Mouse (Mus musculus) myocyte (in vitro differentiated cells): ENCODE measurements around the gene Ttc7.

ENCODE experiments used
- CEBPB ChIP-seq: IDR thresholded peaks from 2 replicates; pipeline ENCODE4 v1.6.1; 2011; ENCODE audit warnings: mild to moderate bottlenecking, moderate library complexity; ENCODE audit not compliant: poor library complexity, insufficient read depth, severe bottlenecking
- E2F4 ChIP-seq: IDR thresholded peaks from one replicate; pipeline ENCODE4 v1.6.1; 2011; ENCODE audit warnings: mild to moderate bottlenecking, control low read depth, moderate library complexity; ENCODE audit not compliant: insufficient read depth
- MAX ChIP-seq: IDR thresholded peaks from one replicate; pipeline ENCODE4 v1.6.1; 2011; ENCODE audit warnings: low read depth, mild to moderate bottlenecking, control low read depth
- MYOD1 ChIP-seq, 3 experiments: IDR thresholded peaks; one replicate each; pipeline ENCODE4 v1.6.1; 2011; ENCODE audit warnings: control low read depth in 2 of 3, low read depth in 2 of 3, mild to moderate bottlenecking in 2 of 3, moderate library complexity in 1 of 3; ENCODE audit not compliant: insufficient read length in 2 of 3, control insufficient read depth in 1 of 3
- POLR2A ChIP-seq: IDR thresholded peaks from one replicate; pipeline ENCODE4 v1.6.1; 2011; ENCODE audit warnings: low read depth, mild to moderate bottlenecking, control low read depth, moderate library complexity; ENCODE audit not compliant: insufficient read length
- REST ChIP-seq: IDR thresholded peaks from one replicate; pipeline ENCODE4 v1.6.1; 2011; ENCODE audit warnings: mild to moderate bottlenecking, control low read depth, moderate library complexity; ENCODE audit not compliant: insufficient read depth, insufficient read length
- SRF ChIP-seq: IDR thresholded peaks from one replicate; pipeline ENCODE4 v1.6.1; 2011; ENCODE audit warnings: low read depth; ENCODE audit not compliant: control insufficient read depth, insufficient read length
- TCF12 ChIP-seq: IDR thresholded peaks from one replicate; pipeline ENCODE4 v1.6.1; 2011; ENCODE audit warnings: mild to moderate bottlenecking, control low read depth; ENCODE audit not compliant: poor library complexity, insufficient read depth, severe bottlenecking
- USF1 ChIP-seq: IDR thresholded peaks from one replicate; pipeline ENCODE4 v1.6.1; 2011; ENCODE audit warnings: low read depth, mild to moderate bottlenecking, control low read depth, moderate library complexity

GRCm38 (mm10) chr17:87330250-87330920, 47.7 kb downstream of the Ttc7 start:
- TF ChIP-seq POLR2A (no peak), MAX (no peak), REST (no peak), MYOD1 (IDR thresholded peaks at IDR 0.05; ENCODE audit: control insufficient read depth in 1 of 3, insufficient read length in 2 of 3, low read depth in 2 of 3) (no peak), TCF12 (no peak), SRF (no peak), USF1 (no peak), CEBPB (no peak), E2F4 (no peak)
